Mouse (Mus musculus) forebrain, embryonic 12.5 days (tissue): ENCODE measurements around the gene Trpm6. TPM values are rescaled to one million over a fixed set of nuclear protein-coding genes. Genes with fewer than 3 reads are reported as not detected.

Experiments used
- ATAC-seq: fragments of 200-750 bp; cut with Nextera tagmentation; 2 replicates; pipeline ENCODE4 v1.8.0; 2017; ENCODE audit warnings: moderate TSS enrichment; ENCODE audit not compliant: low FRiP score
- H3K27ac ChIP-seq: fragments of 300-500 bp; sonication (generic); 2 replicates; pipeline ENCODE4 v1.5.1; 2016; ENCODE audit warnings: mild to moderate bottlenecking
- H3K27me3 ChIP-seq: fragments of 300-500 bp; sonication (generic); 2 replicates; pipeline ENCODE4 v1.6.1; 2016; ENCODE audit warnings: mild to moderate bottlenecking
- H3K36me3 ChIP-seq: fragments of 300-500 bp; sonication (generic); replicated peaks from 2 replicates; pipeline ENCODE4 v1.6.1; 2016; ENCODE audit warnings: mild to moderate bottlenecking
- H3K4me1 ChIP-seq: fragments of 300-500 bp; sonication (generic); 2 replicates; pipeline ENCODE4 v1.6.1; 2016
- H3K4me2 ChIP-seq: fragments of 300-500 bp; sonication (generic); 2 replicates; pipeline ENCODE4 v1.6.1; 2016; ENCODE audit warnings: mild to moderate bottlenecking, moderate library complexity
- H3K4me3 ChIP-seq: fragments of 300-500 bp; sonication (generic); replicated peaks from 2 replicates; pipeline ENCODE4 v1.5.1; 2016; ENCODE audit warnings: mild to moderate bottlenecking
- H3K9ac ChIP-seq: fragments of 300-500 bp; sonication (generic); 2 replicates; pipeline ENCODE4 v1.6.1; 2016; ENCODE audit warnings: mild to moderate bottlenecking
- H3K9me3 ChIP-seq: fragments of 300-500 bp; sonication (generic); 2 replicates; pipeline ENCODE4 v1.6.1; 2016
- WGBS: fragments of 180-500 bp; shearing (Covaris S2); methylation state at CpG from one replicate; pipeline ENCODE4 v1.1.7; 2016; 5-methylcytosine and 5-hydroxymethylcytosine counted together
- polyA plus RNA-seq: library from polyadenylated mRNA; unstranded; fragments of >200 nt; fragmentation: Nextera tagmentation; extraction: Ambion mirVana; gene quantifications from 2 replicates; pipeline ENCODE4 v1.2.1, GENCODE M21; 2016

Gene Trpm6
- polyA plus RNA-seq, 1 experiment from 2014 or later = 0.18 TPM

DNA sequence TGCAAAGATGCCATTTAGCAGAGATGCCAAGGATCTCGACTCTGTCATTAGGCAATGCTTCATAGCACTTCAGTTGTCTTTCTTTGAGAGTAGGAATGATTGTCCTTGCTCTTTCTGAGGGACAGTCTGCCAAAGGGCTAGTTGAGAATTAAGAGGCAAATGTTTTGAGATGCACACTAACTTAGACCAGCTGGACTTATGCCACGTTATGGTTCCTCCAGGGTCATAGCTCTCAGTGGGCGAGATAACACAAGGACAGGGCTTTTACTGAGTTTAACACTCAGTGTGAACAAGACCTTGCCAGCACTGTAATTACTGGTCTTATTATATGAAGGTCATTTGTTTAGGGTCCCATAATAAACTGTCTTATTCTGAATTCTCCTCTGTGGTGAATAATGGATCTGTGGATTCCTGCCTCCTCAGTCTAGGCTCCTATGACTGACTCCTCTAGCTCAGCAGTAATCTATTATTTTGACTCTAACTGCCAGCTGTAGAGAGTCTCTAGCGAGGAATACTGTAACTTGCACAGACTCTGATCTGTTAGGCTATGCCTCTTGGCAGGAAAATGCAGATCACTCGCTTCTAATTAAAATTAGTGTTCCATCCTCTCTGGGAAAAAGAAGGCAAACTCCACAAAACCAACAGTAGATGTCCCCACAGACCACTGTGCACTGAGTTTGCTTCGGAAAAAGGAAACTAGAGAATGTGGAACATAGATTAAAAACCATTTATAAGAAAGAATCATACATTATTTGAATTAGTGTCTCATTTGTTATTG is 123.2 kb downstream of the Trpm6 start:
- H3K4me3 ChIP-seq = no peak overlapping the region
- no peak overlapping the region for H3K9ac ChIP-seq
- no peaks in the 10 kb centered on the region for H3K36me3 ChIP-seq
- H3K27ac ChIP-seq = no peak overlapping the region
- H3K4me2 ChIP-seq = no peak overlapping the region
- ATAC-seq = peak; percentile 54; the same call in 1 of the 2 replicates
- no peaks in the 10 kb centered on the region for H3K9me3 ChIP-seq
- H3K27me3 ChIP-seq = 0 out of 2 replicates have a peak, but pooled peaks cover 3% of the 10 kb centered on the region
- H3K4me1 ChIP-seq = peaks cover 14% of the 10 kb centered on the region
- 50% methylated on average over 6 of the region's 6 CpGs for WGBS

GRCm38 (mm10) chr19:18873709-18874644 is 124.2 kb downstream of the Trpm6 start:
- peak overlapping the region; percentile 42 for H3K4me2 ChIP-seq
- WGBS = 12% methylated on average over 16 of the region's 16 CpGs
- no peak overlapping the region for H3K9ac ChIP-seq
- H3K4me1 ChIP-seq = peaks cover 14% of the 10 kb centered on the region
- H3K36me3 ChIP-seq = no peaks in the 10 kb centered on the region
- peak overlapping the region; percentile 21; the same call in 1 of the 2 replicates for H3K27ac ChIP-seq
- no peaks in the 10 kb centered on the region for H3K9me3 ChIP-seq
- peak; percentile 83 for ATAC-seq
- H3K4me3 ChIP-seq = no peak overlapping the region
- 0 out of 2 replicates have a peak, but pooled peaks cover 3% of the 10 kb centered on the region for H3K27me3 ChIP-seq

DNA sequence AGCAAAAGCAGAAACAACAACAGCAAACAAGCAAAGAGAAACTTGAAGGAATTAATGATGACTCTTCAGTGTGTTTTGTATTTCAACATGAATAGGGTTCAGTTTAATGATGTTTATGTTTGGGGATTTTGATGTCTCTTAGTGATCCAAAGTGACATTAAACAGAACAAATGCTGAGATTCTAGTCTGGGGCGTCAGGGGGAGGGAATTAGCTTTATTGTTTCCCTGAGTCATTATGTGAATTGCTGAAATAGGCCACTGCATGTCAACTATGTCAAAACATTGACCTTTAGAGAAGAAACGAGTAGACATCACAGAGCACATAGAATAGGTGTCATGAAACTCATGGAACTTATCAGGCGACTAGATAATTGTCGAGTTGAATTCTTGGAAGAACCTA is 129.5 kb downstream of the Trpm6 start:
- H3K4me1 ChIP-seq = peaks cover 7% of the 10 kb centered on the region
- no peak for ATAC-seq
- no peak overlapping the region for H3K9ac ChIP-seq
- no peaks in the 10 kb centered on the region for H3K27me3 ChIP-seq
- H3K4me2 ChIP-seq = no peak overlapping the region
- no peaks in the 10 kb centered on the region for H3K36me3 ChIP-seq
- H3K4me3 ChIP-seq = no peak overlapping the region
- H3K9me3 ChIP-seq = no peaks in the 10 kb centered on the region
- H3K27ac ChIP-seq = no peak overlapping the region
- WGBS = 49% methylated on average over 4 of the region's 4 CpGs

- WGBS = 46% methylated on average over 5 of the region's 5 CpGs
- Histone ChIP-seq H3K9ac (no peak overlapping the region), H3K9me3 (no peaks in the 10 kb centered on the region), H3K4me2 (no peak overlapping the region), H3K27ac (no peak overlapping the region), H3K36me3 (no peaks in the 10 kb centered on the region), H3K4me3 (no peak overlapping the region), H3K27me3 (no peaks in the 10 kb centered on the region), H3K4me1 (peaks cover 5% of the 10 kb centered on the region)
- no peak; the same call in 1 of the 2 replicates for ATAC-seq
Measured at GRCm38 (mm10) chr19:18881162-18881561, 131.4 kb downstream of the Trpm6 start.

DNA sequence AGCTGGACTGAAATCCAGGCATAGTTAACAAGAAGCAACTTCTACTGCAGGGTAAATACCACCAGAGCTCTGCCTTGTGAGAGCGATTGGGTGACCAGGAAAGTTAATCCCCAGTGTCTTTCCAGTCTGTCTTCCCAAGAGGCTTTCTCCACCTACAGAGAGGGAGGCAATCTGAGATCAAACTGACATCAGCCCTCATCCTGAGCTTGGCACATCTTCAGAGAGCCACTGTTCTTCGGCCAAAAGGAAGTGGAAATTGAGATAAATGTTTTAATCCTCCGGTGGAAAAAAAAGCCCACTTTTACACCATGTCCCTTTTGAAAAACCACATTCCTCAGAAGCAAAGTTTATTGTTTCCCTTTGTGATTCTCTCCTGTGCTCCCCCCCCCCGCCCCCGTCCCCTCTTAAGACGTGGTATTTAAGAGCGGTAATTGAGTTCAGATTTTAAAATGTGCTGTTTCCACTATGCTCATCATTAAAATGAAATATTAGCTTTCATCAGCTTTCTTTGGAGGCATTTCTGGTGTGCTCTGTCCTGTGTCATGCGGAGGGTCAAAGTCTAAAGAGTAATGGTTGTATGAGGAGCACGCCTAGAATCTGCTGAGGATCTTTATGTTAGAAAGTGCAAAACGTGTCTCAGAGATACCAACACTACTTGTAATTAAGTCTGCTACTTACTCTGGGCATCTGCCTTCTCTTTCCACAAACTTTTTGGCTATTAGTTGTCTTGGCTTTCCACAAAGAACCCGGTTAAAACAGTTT is 138.0 kb downstream of the Trpm6 start:
- Histone ChIP-seq H3K4me1 (peaks cover 18% of the 10 kb centered on the region), H3K27me3 (no peaks in the 10 kb centered on the region), H3K36me3 (no peaks in the 10 kb centered on the region), H3K9ac (no peak overlapping the region), H3K27ac (peak overlapping the region; percentile 27; the same call in 1 of the 2 replicates), H3K9me3 (no peaks in the 10 kb centered on the region), H3K4me2 (peak overlapping the region; percentile 51; the same call in 1 of the 2 replicates), H3K4me3 (no peak overlapping the region)
- WGBS = 39% methylated on average over 11 of the region's 11 CpGs
- ATAC-seq = no peak

DNA sequence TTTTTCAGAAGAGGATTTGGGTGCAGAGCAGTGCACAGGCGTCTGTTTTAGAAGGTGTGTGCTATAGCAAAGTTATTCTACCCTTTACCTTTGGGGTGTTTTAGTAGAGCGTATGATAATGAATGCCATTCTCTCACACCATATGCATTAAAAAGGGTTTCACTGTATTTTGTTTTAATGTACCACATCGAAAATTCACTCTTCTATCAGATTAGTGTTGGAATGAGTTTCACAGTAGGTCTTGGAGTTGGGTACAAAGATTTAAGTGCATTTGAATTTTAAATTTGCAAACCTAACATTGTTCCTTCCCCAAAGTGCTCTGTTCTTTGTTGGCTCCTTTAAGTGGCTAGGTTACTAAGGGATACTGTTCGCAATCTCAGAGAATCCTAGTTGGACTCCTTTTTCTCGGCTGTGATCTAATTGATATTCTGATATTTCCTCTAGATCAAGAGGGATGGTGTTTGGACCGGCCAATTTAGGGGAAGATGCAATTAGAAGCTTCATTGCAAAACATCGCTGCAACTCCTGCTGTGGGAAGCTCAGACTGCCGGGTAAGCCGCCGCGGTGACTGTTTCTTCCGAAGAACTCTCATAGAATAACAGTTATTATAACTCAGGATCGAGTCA is 138.8 kb downstream of the Trpm6 start:
- Histone ChIP-seq H3K36me3 (no peaks in the 10 kb centered on the region), H3K9ac (0 out of 2 replicates have a peak overlapping the region, but pooled peaks have one; percentile 36), H3K4me3 (peak overlapping the region; percentile 31), H3K4me1 (peaks cover 18% of the 10 kb centered on the region), H3K4me2 (peak overlapping the region; percentile 51), H3K27ac (peak overlapping the region; percentile 72), H3K9me3 (no peaks in the 10 kb centered on the region), H3K27me3 (no peaks in the 10 kb centered on the region)
- WGBS = 6% methylated on average over 13 of the region's 13 CpGs
- ATAC-seq = peak; percentile 74

DNA sequence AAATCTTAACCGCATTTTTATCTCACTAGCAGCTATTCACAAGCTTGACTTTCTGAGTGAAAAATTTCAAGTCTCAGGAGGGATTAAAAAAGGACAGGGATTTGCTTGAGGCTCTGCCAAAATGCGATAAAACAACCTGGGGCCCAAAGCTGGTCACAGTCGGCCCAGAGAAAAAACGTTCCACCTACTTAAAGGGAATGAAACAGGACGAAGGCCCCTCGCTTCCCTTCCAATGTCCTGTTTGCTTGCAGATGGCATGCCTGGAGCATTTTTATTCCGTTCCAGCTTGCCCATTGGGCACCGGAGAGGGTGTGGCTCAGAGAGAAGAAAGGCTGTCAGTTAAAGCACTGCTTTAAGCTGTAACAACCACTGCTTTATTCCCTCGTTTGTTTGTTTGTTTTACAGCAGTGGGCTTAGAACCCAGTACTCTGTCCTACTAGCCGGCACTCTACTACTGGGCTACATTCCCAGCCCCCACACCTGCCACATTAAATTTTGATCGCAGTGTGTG is 139.4 kb downstream of the Trpm6 start:
- Histone ChIP-seq H3K9ac (0 out of 2 replicates have a peak overlapping the region, but pooled peaks have one; percentile 36), H3K4me1 (peaks cover 18% of the 10 kb centered on the region), H3K4me2 (peak overlapping the region; percentile 51), H3K27ac (peak overlapping the region; percentile 72), H3K27me3 (no peaks in the 10 kb centered on the region), H3K4me3 (peak overlapping the region; percentile 31), H3K36me3 (no peaks in the 10 kb centered on the region), H3K9me3 (no peaks in the 10 kb centered on the region)
- ATAC-seq = peak; percentile 78
- WGBS = 3% methylated on average over 11 of the region's 11 CpGs

DNA sequence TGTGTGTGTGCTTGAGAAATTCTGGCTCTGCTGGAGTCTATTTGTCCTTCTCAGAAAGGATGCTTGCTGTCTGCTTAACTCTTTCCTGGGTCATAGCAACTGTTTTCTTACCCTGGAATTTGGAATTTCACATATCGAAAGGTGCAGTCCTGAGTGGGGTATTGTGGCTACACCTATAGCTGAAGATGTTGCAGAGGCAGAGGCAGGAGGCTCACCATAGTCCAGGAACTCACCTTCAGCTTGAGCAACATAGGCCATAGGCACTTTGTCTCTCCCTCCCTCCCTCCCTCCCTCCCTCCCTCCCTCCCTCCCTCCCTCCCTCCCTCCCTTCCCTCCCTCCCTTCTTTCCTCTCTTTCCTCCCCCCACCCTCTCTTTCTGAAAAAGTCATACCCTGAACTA is 139.8 kb downstream of the Trpm6 start:
- Histone ChIP-seq H3K27ac (peak overlapping the region; percentile 72), H3K4me2 (peak overlapping the region; percentile 51), H3K9me3 (no peaks in the 10 kb centered on the region), H3K4me3 (peak overlapping the region; percentile 31; the same call in 1 of the 2 replicates), H3K9ac (no peak overlapping the region), H3K36me3 (no peaks in the 10 kb centered on the region), H3K4me1 (peaks cover 18% of the 10 kb centered on the region), H3K27me3 (no peaks in the 10 kb centered on the region)
- peak; percentile 54; the same call in 1 of the 2 replicates for ATAC-seq
- 70% methylated on average over 1 of the region's 1 CpGs for WGBS

DNA sequence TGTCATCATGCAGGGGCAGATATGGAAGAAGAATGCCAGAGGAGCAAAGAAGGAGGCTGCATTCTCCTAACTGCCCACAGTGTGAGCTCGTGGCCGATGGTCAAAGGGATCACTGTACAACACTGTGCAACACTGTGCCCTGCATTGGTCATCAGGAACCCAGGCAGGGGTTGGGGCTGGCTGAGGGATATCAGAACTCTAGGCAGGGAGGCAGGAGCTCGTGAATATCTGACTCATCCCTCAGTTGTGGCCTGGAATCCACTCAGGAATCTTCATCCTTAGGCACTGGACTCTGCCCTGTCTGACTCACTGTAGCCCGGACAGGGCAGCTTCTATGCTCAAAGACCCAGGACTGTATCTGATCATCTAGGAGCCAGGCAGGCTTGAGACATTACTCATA is 140.4 kb downstream of the Trpm6 start:
- ATAC-seq = peak; percentile 30; the same call in 1 of the 2 replicates
- WGBS = 77% methylated on average over 4 of the region's 4 CpGs
- no peak overlapping the region for H3K4me3 ChIP-seq
- no peaks in the 10 kb centered on the region for H3K27me3 ChIP-seq
- no peaks in the 10 kb centered on the region for H3K9me3 ChIP-seq
- H3K27ac ChIP-seq = peak overlapping the region; percentile 72; the same call in 1 of the 2 replicates
- no peak overlapping the region for H3K9ac ChIP-seq
- H3K4me2 ChIP-seq = no peak overlapping the region
- no peaks in the 10 kb centered on the region for H3K36me3 ChIP-seq
- H3K4me1 ChIP-seq = peaks cover 18% of the 10 kb centered on the region

DNA sequence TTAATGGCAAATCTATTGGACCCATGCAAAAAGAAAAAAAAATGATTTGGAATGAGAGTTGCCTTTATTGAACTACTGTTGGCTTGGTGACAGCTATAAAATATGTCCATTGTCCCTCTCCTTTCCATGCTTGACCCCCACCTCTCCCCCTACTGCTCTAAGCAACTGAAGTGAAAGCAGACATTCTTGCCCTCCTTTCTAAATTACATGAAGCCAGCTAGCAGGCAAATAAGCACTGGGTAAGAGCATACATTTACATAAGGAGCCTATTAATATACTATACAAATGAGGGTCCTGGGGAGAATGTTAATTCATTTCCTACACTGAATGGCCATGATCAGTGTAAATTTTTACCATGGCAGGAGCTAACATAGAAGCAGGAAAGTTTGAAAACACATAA is 148.5 kb downstream of the Trpm6 start:
- no peak overlapping the region for H3K4me3 ChIP-seq
- H3K27me3 ChIP-seq = no peaks in the 10 kb centered on the region

DNA sequence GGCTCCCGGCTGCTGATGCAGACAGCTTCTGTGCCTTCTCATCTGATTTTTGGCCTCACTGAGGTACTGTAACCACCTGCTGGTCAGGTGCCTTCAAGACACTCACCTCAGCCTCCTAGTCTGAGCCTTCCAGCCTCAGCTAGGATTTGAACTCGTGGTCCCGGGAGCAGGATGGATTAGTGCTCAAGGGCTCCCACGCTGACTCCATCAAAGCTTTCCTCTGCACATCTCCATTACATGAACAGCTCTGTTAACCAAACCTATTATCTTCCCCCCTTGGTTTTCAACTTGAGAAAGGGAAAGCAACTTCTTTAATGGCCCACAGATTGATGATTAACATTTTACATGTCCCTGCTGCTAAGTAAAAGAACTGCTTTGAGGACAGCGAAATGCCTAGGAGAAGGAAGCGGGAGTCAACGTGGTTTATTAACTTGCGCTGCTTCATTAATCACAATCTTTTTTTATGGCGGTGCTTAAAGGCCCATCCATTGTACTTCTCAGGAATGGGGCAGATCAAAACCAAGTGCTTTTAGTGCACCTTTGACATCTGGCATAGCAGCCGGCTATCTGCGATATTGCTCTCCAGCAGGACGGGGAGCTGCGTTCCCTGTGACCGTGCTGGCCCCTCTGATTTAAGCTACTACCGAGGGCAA is 152.4 kb downstream of the Trpm6 start:
- Histone ChIP-seq H3K27me3 (no peaks in the 10 kb centered on the region), H3K27ac (no peak overlapping the region), H3K4me3 (no peak overlapping the region), H3K9me3 (no peaks in the 10 kb centered on the region), H3K4me2 (no peak overlapping the region), H3K4me1 (peaks cover 3% of the 10 kb centered on the region; the same call in 1 of the 2 replicates), H3K36me3 (no peaks in the 10 kb centered on the region), H3K9ac (no peak overlapping the region)
- no peak for ATAC-seq
- WGBS = 74% methylated on average over 15 of the region's 15 CpGs

More for the DNA sequence above, 148.5 kb downstream of the Trpm6 start:
- Histone ChIP-seq H3K36me3 (no peaks in the 10 kb centered on the region), H3K4me1 (peaks cover 3% of the 10 kb centered on the region; the same call in 1 of the 2 replicates), H3K9ac (no peak overlapping the region), H3K9me3 (no peaks in the 10 kb centered on the region), H3K4me2 (no peak overlapping the region), H3K27ac (no peak overlapping the region)
- no peak for ATAC-seq
